Mouse (Mus musculus) spleen, adult 2 months (tissue): ENCODE results near the gene Slc38a9.

Source experiments
- CTCF ChIP-seq: fragments of 200-500 bp; IDR thresholded peaks from 2 replicates; pipeline ENCODE4 v1.5.1; 2011; ENCODE audit warnings: mild to moderate bottlenecking, inconsistent platforms; ENCODE audit not compliant: insufficient read depth, insufficient read length, insufficient replicate concordance; ENCODE audit errors: extremely low read depth
- POLR2A ChIP-seq: fragments of 200-500 bp; IDR thresholded peaks from 2 replicates; pipeline ENCODE4 v1.6.1; 2011; ENCODE audit warnings: low read depth, low read length, inconsistent platforms

DNA sequence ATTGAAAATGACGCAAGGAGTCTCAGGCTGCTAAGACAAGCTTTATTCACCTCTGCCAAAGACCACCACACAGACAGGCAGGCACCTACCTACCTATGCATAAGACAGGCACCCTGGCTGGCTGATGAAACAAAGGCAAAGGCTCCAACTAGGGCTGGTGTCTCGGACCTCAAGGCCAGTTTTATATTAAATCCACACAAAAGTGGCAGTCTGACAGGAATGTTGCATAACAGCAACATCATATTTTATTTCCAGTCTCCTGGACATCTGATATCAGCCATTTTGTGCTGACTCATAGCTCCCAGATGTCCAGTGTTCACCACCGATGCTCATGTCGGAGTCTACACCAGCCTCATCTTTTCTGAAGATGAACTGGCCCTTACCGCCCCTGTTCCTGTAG, 117.9 kb downstream of the Slc38a9 start:
- TF ChIP-seq POLR2A (no peak), CTCF (no peak)
